Mouse (Mus musculus) CH12.LX (cell line): Measurements from ENCODE around the gene Map3k20. TPM values are rescaled to one million over a fixed set of nuclear protein-coding genes. Genes with fewer than 3 reads are reported as not detected.

ENCODE experiments used
- DNase-seq: peaks from one replicate; pipeline ENCODE4 v3.0.0-alpha.2; 2013; ENCODE audit errors: extremely low read depth
- H3K27ac ChIP-seq: 2 replicates; pipeline ENCODE4 v1.5.1; 2012; ENCODE audit warnings: low read depth, mild to moderate bottlenecking, control low read depth, moderate library complexity; ENCODE audit not compliant: insufficient read depth
- H3K27me3 ChIP-seq: replicated peaks from 2 replicates; pipeline ENCODE3; 2012; ENCODE audit warnings: inconsistent platforms
- H3K36me3 ChIP-seq, 2 experiments: replicated peaks in 1 of 2; 2 replicates each; pipeline versions ENCODE3 to v1.6.1; 2012; ENCODE audit warnings: inconsistent platforms in 1 of 2, low read length in 1 of 2, mild to moderate bottlenecking in 1 of 2, mixed read lengths in 1 of 2, moderate library complexity in 1 of 2; ENCODE audit not compliant: control insufficient read depth in 1 of 2, insufficient read depth in 1 of 2
- H3K4me1 ChIP-seq, 2 experiments: 2 replicates each; pipeline ENCODE4 v1.6.1; 2012; ENCODE audit warnings: inconsistent platforms in 1 of 2, moderate library complexity in 1 of 2; ENCODE audit not compliant: insufficient read depth in 2 of 2, control insufficient read depth in 1 of 2
- H3K4me2 ChIP-seq: 2 replicates; pipeline ENCODE4 v1.6.1; 2012; ENCODE audit warnings: low read depth, mild to moderate bottlenecking, control low read depth; ENCODE audit not compliant: poor library complexity, insufficient read depth, severe bottlenecking
- H3K4me3 ChIP-seq, 3 experiments: fragments of 150-350 bp in 1 of 3; sonication (generic) in 1 of 3; replicated peaks in 1 of 3; 2 replicates each; pipeline versions ENCODE3 to v1.5.1; 2011 to 2012; ENCODE audit warnings: low read depth in 2 of 3, low read length in 2 of 3, mild to moderate bottlenecking in 2 of 3, moderate library complexity in 2 of 3, control low read depth in 1 of 3, improper control_type of control experiment in 1 of 3, inconsistent platforms in 1 of 3, mixed read lengths in 1 of 3; ENCODE audit not compliant: poor library complexity in 1 of 3
- H3K79me2 ChIP-seq: replicated peaks from 2 replicates; pipeline ENCODE4 v1.6.1; 2012; ENCODE audit warnings: mild to moderate bottlenecking, moderate library complexity; ENCODE audit not compliant: control insufficient read depth, poor library complexity, insufficient read depth, severe bottlenecking; ENCODE audit errors: extremely low read depth
- H3K9ac ChIP-seq: 2 replicates; pipeline ENCODE4 v1.6.1; 2012; ENCODE audit warnings: low read depth, mild to moderate bottlenecking, control low read depth, moderate library complexity; ENCODE audit not compliant: insufficient read depth
- H3K9me3 ChIP-seq: replicated peaks from 2 replicates; pipeline ENCODE3; 2012; ENCODE audit warnings: low read length, inconsistent platforms, mixed read lengths
- BHLHE40 ChIP-seq: IDR thresholded peaks from 2 replicates; pipeline ENCODE4 v1.6.1; 2011; ENCODE audit warnings: mild to moderate bottlenecking, low read depth, low read length, improper control_type of control experiment
- CHD2 ChIP-seq: IDR thresholded peaks from 2 replicates; pipeline ENCODE4 v1.6.1; 2011; ENCODE audit warnings: low read length, improper control_type of control experiment
- CTCF ChIP-seq, 2 experiments: IDR thresholded peaks in 1 of 2; conservative IDR thresholded peaks in 1 of 2; 2 replicates each; pipeline ENCODE4 v1.5.1; 2011 to 2012; ENCODE audit warnings: low read depth in 2 of 2, low read length in 2 of 2, improper control_type of control experiment in 1 of 2, inconsistent platforms in 1 of 2, mild to moderate bottlenecking in 1 of 2, moderate library complexity in 1 of 2
- ELF1 ChIP-seq: IDR thresholded peaks from 2 replicates; pipeline ENCODE4 v1.6.1; 2014; ENCODE audit warnings: low read depth, mild to moderate bottlenecking, inconsistent platforms, low read length, improper control_type of control experiment
- EP300 ChIP-seq: IDR thresholded peaks from 2 replicates; pipeline ENCODE4 v1.6.1; 2011; ENCODE audit warnings: low read length, improper control_type of control experiment
- ETS1 ChIP-seq: conservative IDR thresholded peaks from 2 replicates; pipeline ENCODE4 v1.6.1; 2012; ENCODE audit warnings: low read depth, mild to moderate bottlenecking, inconsistent platforms, low read length, improper control_type of control experiment, moderate library complexity
- GABPA ChIP-seq: IDR thresholded peaks from 2 replicates; pipeline ENCODE4 v1.6.1; 2012; ENCODE audit warnings: low read depth, low read length, improper control_type of control experiment, inconsistent platforms; ENCODE audit not compliant: insufficient replicate concordance
- HCFC1 ChIP-seq: IDR thresholded peaks from 2 replicates; pipeline ENCODE4 v1.6.1; 2012; ENCODE audit warnings: low read depth, mild to moderate bottlenecking, inconsistent platforms, low read length, improper control_type of control experiment
- IRF4 ChIP-seq: IDR thresholded peaks from 2 replicates; pipeline ENCODE4 v1.6.1; 2014; ENCODE audit warnings: low read depth, mild to moderate bottlenecking, inconsistent platforms, low read length, improper control_type of control experiment
- MAZ ChIP-seq: IDR thresholded peaks from 2 replicates; pipeline ENCODE4 v1.6.1; 2012; ENCODE audit warnings: low read depth, mild to moderate bottlenecking, inconsistent platforms, low read length, improper control_type of control experiment, moderate library complexity
- MEF2A ChIP-seq: IDR thresholded peaks from 2 replicates; pipeline ENCODE4 v1.6.1; 2014; ENCODE audit warnings: low read depth, mild to moderate bottlenecking, inconsistent platforms, low read length, improper control_type of control experiment, borderline replicate concordance
- MXI1 ChIP-seq: IDR thresholded peaks from 2 replicates; pipeline ENCODE4 v1.6.1; 2011; ENCODE audit warnings: mild to moderate bottlenecking, low read depth, low read length, improper control_type of control experiment
- NELFE ChIP-seq: IDR thresholded peaks from 2 replicates; pipeline ENCODE4 v1.6.1; 2011; ENCODE audit warnings: low read depth, low read length, improper control_type of control experiment
- POLR2A ChIP-seq: IDR thresholded peaks from 2 replicates; pipeline ENCODE4 v1.6.1; 2011; ENCODE audit warnings: low read depth, mild to moderate bottlenecking, improper control_type of control experiment, low read length
- POLR2AphosphoS2 ChIP-seq: IDR thresholded peaks from 2 replicates; pipeline ENCODE4 v1.6.1; 2011; ENCODE audit warnings: low read depth, low read length, improper control_type of control experiment
- RAD21 ChIP-seq: IDR thresholded peaks from 2 replicates; pipeline ENCODE4 v1.6.1; 2011; ENCODE audit warnings: low read depth, mild to moderate bottlenecking, low read length, improper control_type of control experiment, moderate library complexity
- RCOR1 ChIP-seq: conservative IDR thresholded peaks from 2 replicates; pipeline ENCODE4 v1.6.1; 2012; ENCODE audit warnings: low read depth, mild to moderate bottlenecking, inconsistent platforms, low read length, improper control_type of control experiment
- TBP ChIP-seq: conservative IDR thresholded peaks from 2 replicates; pipeline ENCODE4 v1.6.1; 2011; ENCODE audit warnings: low read depth, low read length, improper control_type of control experiment
- USF1 ChIP-seq: IDR thresholded peaks from 2 replicates; pipeline ENCODE4 v1.6.1; 2014; ENCODE audit warnings: low read depth, mild to moderate bottlenecking, inconsistent platforms, low read length, improper control_type of control experiment
- USF2 ChIP-seq: conservative IDR thresholded peaks from 2 replicates; pipeline ENCODE4 v1.6.1; 2011; ENCODE audit warnings: low read depth, low read length, improper control_type of control experiment
- ZKSCAN1 ChIP-seq: IDR thresholded peaks from 2 replicates; pipeline ENCODE4 v1.6.1; 2012; ENCODE audit warnings: low read depth, inconsistent platforms, low read length, improper control_type of control experiment, borderline replicate concordance
- dilution Hi-C: fragments of 300-500 bp; cut with MboI; formaldehyde crosslinking; loops from 2 replicates; pipeline ENCODE4 v1.14.3; 2020; ENCODE audit warnings: low sequenced_read_pairs; ENCODE audit not compliant: extremely low pct_unique_long_range_greater_than_20kb, extremely low pct_ligation_motif_present
- in situ Hi-C: fragments of 300-500 bp; cut with MboI; formaldehyde crosslinking; loops from 3 replicates; pipeline ENCODE4 v1.14.3; 2019; ENCODE audit warnings: low sequenced_read_pairs, low pct_ligation_motif_present, low pct_unique_long_range_greater_than_20kb, mixed read lengths
- polyA plus RNA-seq: library from polyadenylated mRNA; unstranded; fragments of >175 nt; gene quantifications from 2 replicates; pipeline ENCODE4 v1.2.1, GENCODE M21; 2012; ENCODE audit warnings: low read depth; ENCODE audit not compliant: insufficient read length
- total RNA-seq, 2 experiments: library from RNA; depleted of rRNA; stranded (reverse); fragments of 300-350 nt in 1 of 2; fragments of >200 nt in 1 of 2; gene quantifications; 2 replicates each; pipeline ENCODE4 v1.2.3; 2012 to 2014

The Map3k20 gene
- total and polyA plus RNA-seq, 3 experiments, result 4.1 to 6.6 (median 6.1) TPM

DNA sequence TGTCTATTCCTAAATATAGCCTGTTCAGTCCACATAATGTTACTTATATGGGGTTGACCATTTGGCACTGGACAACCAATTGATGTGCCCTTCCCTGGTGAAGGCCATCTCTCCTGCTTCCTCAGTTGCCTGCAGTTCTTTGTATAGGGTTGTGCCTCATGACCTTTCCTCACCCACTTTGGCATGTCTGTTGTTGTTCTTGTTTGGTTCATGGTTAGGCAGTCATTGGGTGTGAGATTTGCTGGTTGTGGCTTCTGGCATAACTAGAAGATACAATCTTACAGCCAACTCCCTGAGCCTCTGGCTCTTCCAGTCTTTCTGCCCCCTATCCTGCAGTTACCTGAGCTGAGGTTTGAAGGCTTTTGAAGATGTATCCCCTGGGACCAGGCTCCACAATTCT is 67.3 kb downstream of the Map3k20 start:
- no peaks in the 10 kb centered on the region for H3K4me1 ChIP-seq
- TF ChIP-seq ELF1 (no peak), HCFC1 (no peak), IRF4 (no peak), NELFE (no peak), POLR2A (no peak), BHLHE40 (no peak), TBP (no peak)
- TF ChIP-seq, all 38 proteins: peak for 0
- dilution Hi-C loops (no loop called here), in situ Hi-C loops (no loop called here)
- DNase-seq, result no peak
- H3K79me2 ChIP-seq, result no peaks in the 10 kb centered on the region
- no peak overlapping the region for H3K4me3 ChIP-seq
- H3K4me2 ChIP-seq, result no peak overlapping the region
- no peaks in the 10 kb centered on the region for H3K36me3 ChIP-seq
- H3K27ac ChIP-seq, result no peak overlapping the region
- H3K9ac ChIP-seq, result no peak overlapping the region
- H3K27me3 ChIP-seq, result no peaks in the 10 kb centered on the region
- no peaks in the 10 kb centered on the region for H3K9me3 ChIP-seq

DNA sequence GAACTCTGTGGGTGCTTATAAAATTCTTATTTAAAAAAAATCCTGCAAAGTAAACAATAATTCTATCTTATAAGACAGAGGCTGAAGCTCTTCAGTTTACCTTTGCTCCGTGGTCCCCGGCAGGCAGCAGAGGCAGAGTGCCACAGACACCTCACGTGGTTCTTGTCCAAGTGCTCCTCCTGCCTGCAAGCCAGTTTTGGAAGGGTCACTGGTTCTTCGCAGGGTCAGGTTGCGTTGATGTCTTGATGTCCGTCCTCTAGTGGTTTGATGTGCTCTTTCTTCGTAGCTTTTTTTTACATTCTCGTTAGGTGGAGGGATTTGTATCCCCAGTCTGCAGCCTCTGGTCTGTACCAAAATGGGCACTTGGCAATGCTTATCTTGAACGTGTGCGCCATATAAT is 71.0 kb downstream of the Map3k20 start:
- H3K27ac ChIP-seq, result no peak overlapping the region

GRCm38 (mm10) chr2:72361572-72361971 is 76.1 kb downstream of the Map3k20 start:
- no peak for DNase-seq
- Histone ChIP-seq H3K36me3 (peaks cover 0 to 4% of the 10 kb centered on the region in 2 experiments), H3K27ac (no peak overlapping the region), H3K4me2 (no peak overlapping the region), H3K9me3 (no peaks in the 10 kb centered on the region), H3K4me1 (no peaks in the 10 kb centered on the region), H3K4me3 (no peak overlapping the region), H3K27me3 (no peaks in the 10 kb centered on the region), H3K9ac (no peak overlapping the region), H3K79me2 (no peaks in the 10 kb centered on the region)
- TF ChIP-seq MXI1, result no peak
- dilution Hi-C loops (no loop called here), in situ Hi-C loops (no loop called here)

More for the DNA sequence above, 71.0 kb downstream of the Map3k20 start:
- no peak for TF ChIP-seq CTCF (conservative IDR thresholded peaks at IDR 0.05 in 1 of 2, IDR thresholded peaks at IDR 0.05 in 1 of 2; ENCODE audit: low read depth in 2 of 2, low read length in 2 of 2)
- no peak for TF ChIP-seq CHD2
- TF ChIP-seq USF2, result no peak
- TF ChIP-seq MAZ, result no peak
- no peak for TF ChIP-seq RCOR1
- TF ChIP-seq USF1, result no peak
- no peak for TF ChIP-seq POLR2A
- no peak for TF ChIP-seq IRF4
- TF ChIP-seq BHLHE40, result no peak
- no peak for TF ChIP-seq GABPA
- TF ChIP-seq EP300, result no peak
- no peak for TF ChIP-seq ELF1
- TF ChIP-seq MEF2A, result no peak
- TF ChIP-seq ZKSCAN1, result no peak
- TF ChIP-seq POLR2AphosphoS2, result no peak
- TF ChIP-seq NELFE, result no peak
- no peak for TF ChIP-seq ETS1
- TF ChIP-seq RAD21, result no peak
- DNase-seq, result no peak
- dilution Hi-C loops, result no loop called here
- Histone ChIP-seq H3K9ac (no peak overlapping the region), H3K4me3 (no peak overlapping the region), H3K36me3 (no peaks in the 10 kb centered on the region), H3K27me3 (no peaks in the 10 kb centered on the region), H3K4me1 (no peaks in the 10 kb centered on the region), H3K4me2 (no peak overlapping the region), H3K9me3 (no peaks in the 10 kb centered on the region), H3K79me2 (no peaks in the 10 kb centered on the region)
- in situ Hi-C loops, result no loop called here
